Mouse (Mus musculus): ENCODE results near the gene Rab30.

Gene Rab30

GRCm38 (mm10) chr7:92842254-92842653, 100.9 kb downstream of the Rab30 start:
- no peak for DNase-seq (ENCODE audit: low spot score in 2 of 2)

- DNase-seq (ENCODE audit: low spot score in 2 of 2) = no peak
Observed at GRCm38 (mm10) chr7:92848246-92848645, 106.8 kb downstream of the Rab30 start.

- DNase-seq (ENCODE audit: low spot score in 2 of 2) = no peak
Observed at GRCm38 (mm10) chr7:92866526-92866925, 125.1 kb downstream of the Rab30 start.

GRCm38 (mm10) chr7:92870161-92870560, 128.8 kb downstream of the Rab30 start:
- DNase-seq (ENCODE audit: low spot score in 2 of 2) = no peak

- DNase-seq (ENCODE audit: low spot score in 2 of 2) = no peak
Observed at GRCm38 (mm10) chr7:92871596-92871995, 130.2 kb downstream of the Rab30 start.

- peak; percentile 80 to 84 for DNase-seq (ENCODE audit: low spot score in 2 of 2)
Observed at GRCm38 (mm10) chr7:92874116-92874675, 132.8 kb downstream of the Rab30 start, which contains the start of the genes Ddias and Prcp. Gene Ddias, minus strand, starts transcription at chr7:92874247. Gene Prcp, plus strand, starts transcription at chr7:92874470.

- DNase-seq (ENCODE audit: low spot score in 2 of 2) = peak; percentile 82 to 88
Observed at GRCm38 (mm10) chr7:92874761-92875408, 133.5 kb downstream of the Rab30 start.

GRCm38 (mm10) chr7:92876066-92876465, 134.7 kb downstream of the Rab30 start:
- DNase-seq (ENCODE audit: low spot score in 2 of 2) = no peak

GRCm38 (mm10) chr7:92876538-92876937, 135.1 kb downstream of the Rab30 start:
- DNase-seq (ENCODE audit: low spot score in 2 of 2) = no peak

- DNase-seq (ENCODE audit: low spot score in 2 of 2) = no peak
Observed at GRCm38 (mm10) chr7:92878575-92879285, 137.3 kb downstream of the Rab30 start.

- no peak for DNase-seq (ENCODE audit: low spot score in 2 of 2)
Observed at GRCm38 (mm10) chr7:92883850-92884716, 142.7 kb downstream of the Rab30 start.

- DNase-seq (ENCODE audit: low spot score in 2 of 2) = no peak
Observed at GRCm38 (mm10) chr7:92884998-92885660, 143.7 kb downstream of the Rab30 start.

- DNase-seq (ENCODE audit: low spot score in 2 of 2) = no peak
Observed at GRCm38 (mm10) chr7:92886801-92887200, 145.4 kb downstream of the Rab30 start.

- DNase-seq (ENCODE audit: low spot score in 2 of 2) = no peak
Observed at GRCm38 (mm10) chr7:92887230-92887629, 145.8 kb downstream of the Rab30 start.

GRCm38 (mm10) chr7:92890211-92890610, 148.8 kb downstream of the Rab30 start:
- no peak for DNase-seq (ENCODE audit: low spot score in 2 of 2)

- no peak for DNase-seq (ENCODE audit: low spot score in 2 of 2)
Observed at GRCm38 (mm10) chr7:92890618-92891230, 149.3 kb downstream of the Rab30 start.

GRCm38 (mm10) chr7:92893478-92893877, 152.1 kb downstream of the Rab30 start:
- DNase-seq (ENCODE audit: low spot score in 2 of 2) = no peak

Measured in right cerebral cortex, postnatal 36 days (tissue).